Comparison of ENCODE assay signal across 8 mouse cellular contexts in genomic region chr12:55302485-55303441, GRCm38 (mm10). TPM values are rescaled to one million over a fixed set of nuclear protein-coding genes. Genes with fewer than 3 reads are reported as not detected.
DNase-seq lines count a peak whose midpoint lies in the region; ATAC-seq and TF ChIP-seq lines count a peak whose summit lies in the region.

Gene Ppp2r3c, minus strand, starts transcription at chr12:55302998.

- peaks cover 10% of the 10 kb centered on the region for H3K36me3 ChIP-seq in ES-E14 (ENCODE audit: control insufficient read depth, insufficient read depth, low read length, poor library complexity, severe bottlenecking)
- peaks cover 9% of the 10 kb centered on the region for H3K36me3 ChIP-seq in forebrain, embryonic 15.5 days

- H3K27me3 ChIP-seq in forebrain, embryonic 15.5 days: no peaks in the 10 kb centered on the region

- H3K4me3 ChIP-seq in ES-E14 (ENCODE audit: insufficient read depth in 1 of 2, low read depth in 1 of 2, low read length in 2 of 2, poor library complexity in 1 of 2, severe bottlenecking in 1 of 2): peak within 1 kb of the TSS; percentile 86 to 87
- H3K4me3 ChIP-seq in forebrain, embryonic 15.5 days: peak within 1 kb of the TSS; percentile 69
- peak within 1 kb of the TSS; percentile 98 for H3K4me3 ChIP-seq in lung, adult 2 months (replicated peaks; ENCODE audit: extremely low read depth, low read depth, low read length)

- H3K9ac ChIP-seq in ES-E14 (ENCODE audit: insufficient read depth, low read depth, low read length, poor library complexity, severe bottlenecking): peak within 1 kb of the TSS; percentile 91
- H3K9ac ChIP-seq in forebrain, embryonic 15.5 days (replicated peaks): peak within 1 kb of the TSS; percentile 64

- under 1% methylated on average over 55 of the region's 55 CpGs for WGBS in forebrain, embryonic 15.5 days
- under 1% methylated on average over 55 of the region's 55 CpGs for WGBS in lung, adult 2 months

- no peaks in the 10 kb centered on the region for H3K9me3 ChIP-seq in ES-E14 (ENCODE audit: control insufficient read depth, insufficient read depth, low read depth, low read length)
- no peaks in the 10 kb centered on the region for H3K9me3 ChIP-seq in forebrain, embryonic 15.5 days

- TF ChIP-seq POLR2A in lung, adult 2 months (IDR thresholded peaks at IDR 0.05; ENCODE audit: borderline replicate concordance, extremely low read depth, low read depth, low read length): peak; percentile 76; the same call in 1 of the 2 replicates

- intact Hi-C loops in heart, postnatal 25 days (cut with DNase I): loop anchor here (5.0 to 10.0 kb wide), 2 partner anchors 315 to 522 kb away; partner anchors contain the start of genes Gm20403 and Ralgapa1

- no peak for TF ChIP-seq CTCF in lung, adult 2 months (IDR thresholded peaks at IDR 0.05; ENCODE audit: insufficient read depth, low read length)

- peaks cover 0 to 12% of the 10 kb centered on the region in 2 experiments; a peak in 2 of 4 replicates for H3K4me1 ChIP-seq in ES-E14 (ENCODE audit: control insufficient read depth in 2 of 2, insufficient read depth in 2 of 2, low read length in 2 of 2, poor library complexity in 1 of 2)
- H3K4me1 ChIP-seq in forebrain, embryonic 15.5 days: peaks cover 37% of the 10 kb centered on the region
- H3K4me1 ChIP-seq in lung, adult 2 months (ENCODE audit: control insufficient read depth, insufficient read depth, low read length): peaks cover 12% of the 10 kb centered on the region; the same call in 1 of the 2 replicates

- peak; percentile 94 for ATAC-seq in forebrain, embryonic 15.5 days (replicated peaks)
- ATAC-seq in neutrophil, adult 5-6 weeks (ENCODE audit: extremely low read depth, insufficient number of reproducible peaks, low FRiP score, poor library complexity, severe bottlenecking): peak; percentile 87

- H3K4me2 ChIP-seq in forebrain, embryonic 15.5 days (replicated peaks): peak within 1 kb of the TSS; percentile 74

- in situ Hi-C loops in ES-E14 (cut with MboI; ENCODE audit: low sequenced_read_pairs in 2 of 2, unreplicated experiment in 2 of 2): no loop called here

- DNase-seq in ES-E14 (ENCODE audit: low read depth, low spot score): peak; percentile 94
- peak; percentile 89 for DNase-seq in cerebellum, adult 11-12 months
- peak; percentile 85 for DNase-seq in heart, postnatal 25 days (ENCODE audit: low spot score)
- peak; percentile 89 to 94 for DNase-seq in layer of hippocampus, adult 18-20 months (ENCODE audit: low spot score in 2 of 2)
- peak; percentile 91 for DNase-seq in lung, adult 2 months
- peak; percentile 87 to 91 for DNase-seq in thymus, adult 18-20 months

- H3K27ac ChIP-seq in ES-E14 (ENCODE audit: insufficient read depth, low read depth, low read length, poor library complexity, severe bottlenecking): peak within 1 kb of the TSS; percentile 72
- peak within 1 kb of the TSS; percentile 89 for H3K27ac ChIP-seq in forebrain, embryonic 15.5 days (replicated peaks)

TF ChIP-seq in ES-E14, 5 proteins besides CTCF, POLR2A, EP300 and RAD21:
- TF ChIP-seq ZNF384 (IDR thresholded peaks at IDR 0.05; ENCODE audit: low read depth, low read length) (peak; percentile 63; the same call in 1 of the 2 replicates), ZC3H11A (IDR thresholded peaks at IDR 0.05; ENCODE audit: borderline replicate concordance, low read depth, low read length) (peak; percentile 97), MAFK (IDR thresholded peaks at IDR 0.05; ENCODE audit: insufficient read depth, low read depth, low read length) (no peak), HCFC1 (IDR thresholded peaks at IDR 0.05; ENCODE audit: borderline replicate concordance, insufficient read depth, low read length) (peak; percentile 91)

RNA-seq across cellular contexts. Expression of gene Ppp2r3c, which starts in this region (rescaled TPM):
- total RNA-seq in ES-E14 (2012; rRNA removed): 11.7 and 12.0 TPM in 2 replicates
- polyA plus RNA-seq in forebrain, embryonic 15.5 days (2015; fragmentation: Nextera tagmentation; extraction: Ambion mirVana): 23.1 and 23.7 TPM in 2 replicates
- 1 to 10 TPM; 8.3 to 9.3 TPM for total RNA-seq in heart, postnatal 25 days (2021)
- 10 to 100 TPM; 10.9 to 11.3 TPM for total RNA-seq in layer of hippocampus, adult 18-20 months (2021)
- 1.2 and 1.9 TPM in 2 replicates for polyA plus RNA-seq in lung, adult 2 months (2012; rRNA removed)
- 24.4 and 25.4 TPM in 2 replicates for total RNA-seq in neutrophil, adult 5-6 weeks (2017)

Comparison
In these comparisons a context has a peak if more than half of its experiments do, and no peak if none do; other contexts are left out.
1. Peak in every context shown above with its lines: DNase-seq, ATAC-seq, H3K4me3 ChIP-seq and H3K27ac ChIP-seq.